Mouse (Mus musculus) MEL (cell line): ENCODE data around the gene Efcc1.

Source experiments
- CTCF ChIP-seq, 3 experiments: IDR thresholded peaks in 2 of 3; conservative IDR thresholded peaks in 1 of 3; 2 replicates each; pipeline ENCODE4 v1.5.1; 2011 to 2012; ENCODE audit warnings: low read length in 3 of 3, low read depth in 2 of 3, mild to moderate bottlenecking in 2 of 3, improper control_type of control experiment in 1 of 3, inconsistent platforms in 1 of 3, mixed read lengths in 1 of 3, moderate library complexity in 1 of 3; ENCODE audit not compliant: control insufficient read depth in 1 of 3, insufficient read depth in 1 of 3, poor library complexity in 1 of 3, severe bottlenecking in 1 of 3
- ELF1 ChIP-seq: IDR thresholded peaks from 2 replicates; pipeline ENCODE4 v1.6.1; 2014; ENCODE audit warnings: low read depth, mild to moderate bottlenecking, inconsistent platforms, low read length, improper control_type of control experiment, moderate library complexity

- TF ChIP-seq CTCF (IDR thresholded peaks at IDR 0.05 in 2 of 3, conservative IDR thresholded peaks at IDR 0.05 in 1 of 3; ENCODE audit: control insufficient read depth in 1 of 3, insufficient read depth in 1 of 3, low read depth in 2 of 3, low read length in 3 of 3, poor library complexity in 1 of 3, severe bottlenecking in 1 of 3) = no peak
- TF ChIP-seq ELF1 = no peak
Observed at GRCm38 (mm10) chr6:87756896-87757295, 26.2 kb downstream of the Efcc1 start.
